ENCODE assay signal across 9 mouse cellular contexts in the genomic region with DNA sequence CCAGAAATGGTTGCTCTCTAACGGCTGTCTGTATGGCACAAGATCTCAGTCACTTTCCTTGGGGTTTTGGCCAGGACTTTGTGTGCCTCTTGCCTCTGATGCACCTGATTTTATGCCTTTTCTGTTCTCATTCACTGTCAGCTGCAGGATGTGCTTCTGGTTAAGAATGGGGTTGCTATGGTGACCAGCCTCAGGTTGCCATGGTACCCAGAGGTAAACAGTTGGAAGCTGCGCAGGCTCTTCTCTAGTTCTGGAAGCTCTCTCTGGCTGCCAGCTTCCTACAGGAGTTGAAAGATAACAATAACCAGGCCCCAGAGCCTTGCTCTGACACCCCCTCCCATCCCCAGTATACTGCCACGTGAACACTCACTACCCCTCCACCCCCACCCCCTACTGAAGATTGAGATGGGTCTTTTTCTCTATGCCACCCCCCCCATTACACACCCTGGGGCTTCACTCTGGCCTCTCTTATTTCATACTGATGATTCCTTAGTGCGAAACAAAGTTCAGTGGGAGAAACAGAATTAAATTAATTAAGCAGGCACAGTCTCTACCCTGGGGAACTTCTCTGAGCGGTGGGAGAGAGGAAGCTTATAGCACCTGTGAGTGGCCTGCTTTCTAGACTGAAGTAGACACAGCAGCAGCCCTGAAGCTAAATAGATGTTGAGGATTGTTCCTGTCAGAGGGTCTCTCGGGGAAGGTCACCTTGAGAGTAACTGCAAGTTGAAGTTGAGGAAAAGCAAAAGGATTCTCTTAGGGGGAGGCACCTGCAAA. TPM values are rescaled to one million over a fixed set of nuclear protein-coding genes. Genes with fewer than 3 reads are reported as not detected.
DNase-seq lines count a peak whose midpoint lies in the region; ATAC-seq and TF ChIP-seq lines count a peak whose summit lies in the region.
"Had no signal": no experiment of that assay in that cellular context is flagged by ENCODE, and none has a peak within 500 bp of the region (broad histone marks: within the 10 kb centered on the region; RNA-seq: fewer than 3 reads in every experiment).

No protein-coding gene starts in this region.

- H3K4me1 ChIP-seq in cortical plate, adult 2 months (ENCODE audit: control insufficient read depth, insufficient read depth, low read length) = no peaks in the 10 kb centered on the region; the same call in none of the 2 replicates
- no peaks in the 10 kb centered on the region for H3K4me1 ChIP-seq in hindbrain, embryonic 11.5 days (replicated peaks; ENCODE audit: control insufficient read depth, insufficient read depth, low read length)
- H3K4me1 ChIP-seq in lung, adult 2 months (ENCODE audit: control insufficient read depth, insufficient read depth, low read length) = no peaks in the 10 kb centered on the region

- intact Hi-C loops in left cerebral cortex, postnatal 14 days (cut with DNase I) = no loop called here
- intact Hi-C loops in heart, postnatal 25 days (cut with DNase I) = no loop called here

- no peak for TF ChIP-seq POLR2A in cortical plate, adult 2 months (IDR thresholded peaks at IDR 0.05; ENCODE audit: extremely low read depth, insufficient read depth, low read length)
- no peak for TF ChIP-seq POLR2A in lung, adult 2 months (IDR thresholded peaks at IDR 0.05; ENCODE audit: borderline replicate concordance, extremely low read depth, low read depth, low read length)

- peak; percentile 86 for DNase-seq in R1 (ENCODE audit: low read depth, low spot score)
- peak; percentile 79 for DNase-seq in hindbrain, embryonic 11.5 days (ENCODE audit: low spot score)
- peak; percentile 90 to 97 for DNase-seq in left cerebral cortex, postnatal 14 days (ENCODE audit: low spot score in 2 of 2)
- peak; percentile 93 to 96 for DNase-seq in right cerebral cortex, postnatal 10 days (ENCODE audit: low spot score in 2 of 2)
- no peak for DNase-seq in gastrocnemius, adult 8-10 months (ENCODE audit: low spot score in 2 of 2)
- no peak for DNase-seq in lung, adult 2 months
- no peak for DNase-seq in heart, postnatal 25 days (ENCODE audit: low spot score)

- H3K27ac ChIP-seq in cortical plate, adult 2 months (ENCODE audit: insufficient read depth, low read length) = 0 out of 2 replicates have a peak overlapping the region, but pooled peaks have one; percentile 26
- no peak overlapping the region for H3K27ac ChIP-seq in hindbrain, embryonic 11.5 days (ENCODE audit: low read depth, low read length)

- 48% methylated on average over 6 of the region's 6 CpGs for WGBS in hindbrain, embryonic 11.5 days
- 57% methylated on average over 6 of the region's 6 CpGs for WGBS in lung, adult 2 months

- peak; percentile 73 for ATAC-seq in hindbrain, embryonic 11.5 days (ENCODE audit: low FRiP score)

- no peak overlapping the region for H3K9ac ChIP-seq in hindbrain, embryonic 11.5 days (ENCODE audit: low read depth, low read length)

- H3K27me3 ChIP-seq in hindbrain, embryonic 11.5 days (ENCODE audit: control insufficient read depth, insufficient read depth, low read length) = no peaks in the 10 kb centered on the region

- H3K4me3 ChIP-seq in cortical plate, adult 2 months (ENCODE audit: insufficient read depth, low read length) = no peak overlapping the region
- no peak overlapping the region for H3K4me3 ChIP-seq in hindbrain, embryonic 11.5 days (ENCODE audit: low read depth, low read length)
- H3K4me3 ChIP-seq in lung, adult 2 months (replicated peaks; ENCODE audit: extremely low read depth, low read depth, low read length) = no peak overlapping the region

- H3K9me3 ChIP-seq in hindbrain, embryonic 11.5 days (ENCODE audit: control insufficient read depth, low read length) = no peaks in the 10 kb centered on the region

- H3K36me3 ChIP-seq in hindbrain, embryonic 11.5 days (ENCODE audit: control insufficient read depth, insufficient read depth, low read length) = no peaks in the 10 kb centered on the region

- no peak overlapping the region for H3K4me2 ChIP-seq in hindbrain, embryonic 11.5 days (replicated peaks; ENCODE audit: low read depth, low read length)

- no peak for TF ChIP-seq CTCF in cortical plate, adult 2 months (IDR thresholded peaks at IDR 0.05; ENCODE audit: extremely low read depth, insufficient read depth, low read length)
- TF ChIP-seq CTCF in lung, adult 2 months (IDR thresholded peaks at IDR 0.05; ENCODE audit: insufficient read depth, low read length) = no peak

RNA-seq across cellular contexts. Expression of a gene that starts 6.1 kb away (rescaled TPM):
- polyA plus RNA-seq in cortical plate, adult 2 months (2012; rRNA removed) = 0.04 TPM in 1 of 2 replicates, not detected in the other
- polyA plus RNA-seq in hindbrain, embryonic 11.5 days (2014; fragmentation: Nextera tagmentation; extraction: Ambion mirVana) = not detected in 2 replicates
- total RNA-seq in left cerebral cortex, postnatal 14 days (2021) = under 1 TPM; 0.13 to 0.21 TPM
- under 1 TPM; 0.19 to 0.89 (median 0.42) TPM for total RNA-seq in gastrocnemius, adult 8-10 months (2022)
- polyA plus RNA-seq in lung, adult 2 months (2012; rRNA removed) = 0.05 TPM in 1 of 2 replicates, not detected in the other
- total RNA-seq in heart, postnatal 25 days (2021) = under 1 TPM; 0.73 TPM
- total RNA-seq: hematopoietic stem cell, adult 5-6 weeks had no signal

Comparison
In these comparisons a context has a peak if more than half of its experiments do, and no peak if none do; other contexts are left out.
1. DNase-seq: peak in R1 (single experiment), hindbrain, embryonic 11.5 days (single experiment), left cerebral cortex, postnatal 14 days (2 of 2) and right cerebral cortex, postnatal 10 days (2 of 2); none in gastrocnemius, adult 8-10 months (0 of 2), lung, adult 2 months (single experiment) and heart, postnatal 25 days (single experiment).